Mouse (Mus musculus) embryonic fibroblast, embryonic 13.5 days (primary cell): ENCODE data around the gene Nfix.

ENCODE experiments used
- CTCF ChIP-seq: IDR thresholded peaks from 2 replicates; pipeline ENCODE4 v1.5.1; 2011; ENCODE audit warnings: mild to moderate bottlenecking, control low read depth, low read length, moderate library complexity, borderline replicate concordance; ENCODE audit not compliant: insufficient read depth
- POLR2A ChIP-seq: IDR thresholded peaks from 2 replicates; pipeline ENCODE4 v1.6.1; 2011; ENCODE audit warnings: low read depth, mild to moderate bottlenecking, control low read depth, low read length, moderate library complexity

DNA sequence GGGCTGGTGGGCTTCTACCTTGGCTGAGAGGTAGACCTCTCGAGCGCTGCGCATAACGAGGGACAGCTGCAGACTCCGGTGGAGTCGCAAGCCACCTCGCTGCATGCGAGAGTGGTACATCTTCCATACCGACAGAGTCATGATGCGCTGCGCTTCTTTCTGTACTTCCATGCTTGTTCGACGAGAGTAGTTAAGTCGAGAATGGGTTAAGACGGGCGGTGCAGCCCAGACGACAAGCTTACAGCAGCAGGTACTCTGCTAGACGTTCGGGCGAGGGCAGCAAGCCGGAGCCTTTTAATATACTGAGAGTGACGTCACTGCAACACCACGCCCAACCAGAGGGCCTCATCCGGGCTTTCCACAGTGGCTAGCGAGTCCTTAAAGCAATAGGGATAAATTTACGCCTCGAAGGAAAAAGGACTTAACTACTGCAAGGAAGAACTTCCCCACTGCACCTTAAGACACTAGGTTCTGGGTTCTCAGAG lies 137.5 kb downstream of the Nfix start, which contains the start of gene Ier2:
- TF ChIP-seq CTCF (no peak), POLR2A (peak; percentile 100)
